Mouse (Mus musculus) cerebellum, adult 8-10 months (tissue): ENCODE measurements at regions not wholly inside any gene's neighbourhood (a gene's known extent, or its start where the extent isn't known, plus 50 kb on each side); places are given as distances from the start of the nearest gene placed in this dataset.
"Not testable (repeated sequence)": the region's sequence is repeated elsewhere in the genome, so short reads cannot be mapped to it uniquely, and the experiment has no call there.

Experiments used
- DNase-seq: peaks from one replicate; pipeline ENCODE4 v3.0.0; 2022

GRCm38 (mm10) chr3:98968811-98969210, 75.8 kb upstream of the Hao2 start:
- DNase-seq = no peak

GRCm38 (mm10) chr3:98975777-98976176, 82.7 kb upstream of the Hao2 start:
- DNase-seq = peak; percentile 3

- DNase-seq = no peak
Observed at GRCm38 (mm10) chr3:98982787-98983186, 89.7 kb upstream of the Hao2 start.

- DNase-seq = not testable (repeated sequence)
Observed at GRCm38 (mm10) chr3:98987266-98987665, 94.2 kb upstream of the Hao2 start.

GRCm38 (mm10) chr3:98990801-98991200, 97.8 kb upstream of the Hao2 start:
- no peak for DNase-seq

GRCm38 (mm10) chr3:98991276-98991675, 98.2 kb upstream of the Hao2 start:
- no peak for DNase-seq

- DNase-seq = no peak
Observed at GRCm38 (mm10) chr3:98994086-98994485, 101.0 kb upstream of the Hao2 start.

GRCm38 (mm10) chr3:99030636-99031035, 110.2 kb upstream of the Wars2 start:
- DNase-seq = no peak

- DNase-seq = no peak
Observed at GRCm38 (mm10) chr3:99046190-99046589, 94.7 kb upstream of the Wars2 start.

GRCm38 (mm10) chr3:99047156-99047555, 93.7 kb upstream of the Wars2 start:
- no peak for DNase-seq

GRCm38 (mm10) chr3:99049305-99049704, 91.6 kb upstream of the Wars2 start:
- DNase-seq = no peak

GRCm38 (mm10) chr3:99052176-99052575, 88.7 kb upstream of the Wars2 start:
- DNase-seq = no peak

GRCm38 (mm10) chr3:99067168-99067567, 73.7 kb upstream of the Wars2 start:
- DNase-seq = no peak
